Mouse (Mus musculus) T-helper 2 cell (primary cell): ENCODE results near the gene Ptpdc1.

Experiments
- in situ Hi-C: fragments of 300-600 bp; cut with MboI, MseI; formaldehyde crosslinking; loops from one replicate; pipeline ENCODE4 v1.15.1; 2025; ENCODE audit warnings: high pct_unique_total_duplicates

The Ptpdc1 gene

DNA sequence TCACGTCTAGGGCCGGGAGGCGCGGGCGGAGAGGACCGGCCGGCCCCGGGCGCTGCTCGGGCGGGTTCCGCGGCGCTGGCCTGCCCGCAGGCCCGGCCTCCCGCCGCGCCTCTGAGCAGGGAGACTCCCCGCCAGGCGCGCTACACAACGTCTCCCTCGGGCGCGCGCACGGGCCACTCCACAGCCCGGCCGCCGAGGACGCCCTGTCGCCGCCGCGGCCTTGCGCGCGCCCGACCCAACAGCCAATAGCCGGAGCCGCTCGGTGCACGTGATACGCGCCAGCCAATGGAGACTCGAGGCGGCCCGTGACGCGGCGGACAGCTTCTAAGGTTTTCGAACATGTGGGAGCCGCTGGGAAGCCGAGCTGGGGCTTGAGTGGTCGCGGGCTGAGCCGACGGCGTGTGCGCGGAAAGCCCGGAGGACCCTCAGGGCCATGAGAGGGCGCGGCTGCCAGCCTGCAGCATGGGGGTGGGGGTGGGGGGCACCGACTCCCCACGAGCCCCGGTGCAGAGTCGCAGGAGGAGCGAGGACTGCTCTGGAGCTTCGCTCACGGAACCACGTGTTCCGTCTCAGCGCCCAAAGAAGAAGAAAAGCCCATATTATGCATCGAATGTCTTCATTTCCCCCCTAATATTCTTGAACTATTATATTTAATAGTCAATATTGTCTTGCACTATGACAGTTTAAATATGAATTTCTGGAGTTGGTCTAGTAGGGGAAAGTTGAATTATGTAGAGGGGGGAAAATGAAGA, at the start of gene Ptpdc1:
Gene Ptpdc1 (minus strand): TSS at position 232 of the 752 bp plus-strand sequence.
- in situ Hi-C loops = no loop called here

DNA sequence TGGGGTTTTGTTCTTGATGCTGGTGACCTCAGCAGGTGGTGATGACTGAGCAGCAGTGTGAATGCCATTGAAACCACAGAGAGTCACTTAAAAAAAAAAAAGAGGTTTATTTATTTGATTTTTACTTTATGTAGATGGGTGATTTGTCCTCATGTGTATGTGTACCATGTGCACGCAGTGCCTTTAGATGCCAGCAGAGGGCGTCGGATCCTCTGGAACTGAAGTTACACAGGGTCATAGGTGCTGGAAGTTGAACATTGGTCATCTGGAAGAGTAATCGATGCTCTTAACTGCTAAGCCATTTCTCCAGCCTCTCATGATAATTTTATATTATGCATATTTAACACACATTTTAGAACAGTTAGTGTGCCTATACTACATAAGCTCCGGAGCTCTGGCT, 49.1 kb upstream of the Ptpdc1 start:
- in situ Hi-C loops = loop anchor here (25.0 kb wide), 1 partner anchor 338 kb away; no protein-coding TSS in a partner anchor

DNA sequence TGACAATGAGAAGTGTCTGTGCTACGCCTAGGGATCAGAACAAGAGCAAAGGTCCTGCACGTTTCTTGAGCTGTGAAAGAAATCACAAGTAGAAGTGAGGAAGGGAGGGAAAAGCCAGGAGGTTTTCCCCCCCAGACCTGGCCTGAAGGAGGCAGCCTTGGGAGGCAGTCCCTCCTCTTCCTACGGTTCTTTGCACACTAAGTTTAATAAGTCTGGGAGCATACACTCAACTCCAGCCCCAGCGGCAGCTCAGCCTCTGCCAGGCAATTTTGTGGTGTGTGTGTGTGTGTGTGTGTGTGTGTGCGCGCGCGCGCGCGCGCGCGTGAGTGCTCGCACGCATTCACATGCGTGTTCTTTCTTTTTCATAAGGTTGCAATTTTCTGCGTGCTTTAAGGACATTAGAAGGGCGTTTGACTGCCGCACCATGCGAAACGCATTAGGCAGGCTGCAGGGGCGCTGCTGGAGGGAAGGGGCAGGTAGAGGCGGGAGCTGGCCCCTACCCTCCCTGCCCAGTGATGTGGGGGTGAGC, 46.9 kb upstream of the Ptpdc1 start:
- in situ Hi-C loops = loop anchor here (25.0 kb wide), 1 partner anchor 340 kb away; no protein-coding TSS in a partner anchor

DNA sequence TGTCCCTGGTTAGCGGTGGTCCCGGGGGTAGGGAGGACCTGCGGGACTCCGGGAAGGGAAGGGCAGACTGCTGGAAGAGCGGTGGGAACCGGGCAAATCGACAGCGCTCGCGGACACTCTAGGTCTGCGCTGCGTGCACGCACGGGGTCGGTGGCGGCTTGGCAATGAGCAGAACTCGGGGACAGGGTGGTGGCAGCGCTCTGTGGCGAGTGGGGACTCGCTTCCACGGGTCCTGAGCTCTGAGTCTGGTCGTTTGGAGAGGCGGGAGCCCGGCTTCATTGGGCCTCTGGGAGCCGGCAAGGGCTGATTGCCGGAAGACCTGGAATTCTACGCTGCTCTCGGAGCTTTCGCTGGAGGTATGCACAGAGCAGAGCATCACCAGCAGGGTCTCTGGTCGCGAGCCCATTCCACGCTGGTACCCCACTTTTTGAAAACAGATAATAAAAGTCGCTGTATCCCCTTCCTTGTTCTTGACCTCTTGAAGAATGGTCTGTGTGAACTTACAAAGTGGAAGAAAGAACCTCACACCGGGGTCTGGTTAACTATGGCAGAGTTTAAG, 43.6 kb upstream of the Ptpdc1 start:
- in situ Hi-C loops = loop anchor here (25.0 kb wide), 1 partner anchor 343 kb away; no protein-coding TSS in a partner anchor

DNA sequence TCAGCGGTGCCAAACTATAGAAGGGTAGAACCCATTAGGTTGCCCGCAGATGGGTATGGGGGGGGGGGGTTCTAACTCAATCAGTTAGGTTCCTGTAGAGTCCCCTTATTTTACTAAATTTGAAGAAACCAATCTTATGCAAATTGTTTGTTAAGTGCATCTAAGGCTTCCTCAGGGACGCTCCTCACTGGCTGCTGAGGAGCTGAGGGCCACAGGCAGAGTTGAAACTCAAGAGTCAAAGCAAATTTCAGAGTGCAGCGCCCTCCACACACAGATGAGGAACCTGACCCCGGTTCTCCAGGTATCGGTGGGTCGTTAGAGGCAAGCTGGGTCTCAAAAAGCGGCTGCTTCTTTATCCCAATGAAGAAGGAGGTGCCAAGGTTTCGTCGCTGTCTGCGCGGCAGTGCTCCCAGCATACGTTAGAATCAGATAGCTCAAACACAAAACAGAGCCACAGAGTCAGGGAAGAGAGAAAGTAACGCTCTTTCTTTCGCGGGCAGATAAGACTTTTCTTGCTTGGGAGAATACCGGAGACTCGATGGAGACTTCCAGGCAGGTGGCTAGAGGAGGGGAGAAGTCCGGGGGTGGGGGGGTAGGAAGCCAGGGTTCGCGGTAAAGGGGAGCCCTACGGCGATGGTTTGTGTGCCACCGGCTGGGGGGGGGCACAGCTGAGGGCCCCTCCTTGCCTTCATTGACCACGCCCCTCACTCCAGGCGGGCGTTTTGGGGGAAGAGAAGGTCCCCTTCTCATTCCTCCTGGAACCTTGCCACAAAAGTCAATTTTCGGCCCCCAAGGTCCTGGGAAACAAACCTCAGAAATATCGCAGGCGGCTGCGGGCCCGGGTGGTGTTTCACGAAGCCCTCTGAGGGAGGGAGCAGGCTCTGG, 42.9 kb upstream of the Ptpdc1 start:
- in situ Hi-C loops = loop anchor here (25.0 kb wide), 1 partner anchor 344 kb away; no protein-coding TSS in a partner anchor

DNA sequence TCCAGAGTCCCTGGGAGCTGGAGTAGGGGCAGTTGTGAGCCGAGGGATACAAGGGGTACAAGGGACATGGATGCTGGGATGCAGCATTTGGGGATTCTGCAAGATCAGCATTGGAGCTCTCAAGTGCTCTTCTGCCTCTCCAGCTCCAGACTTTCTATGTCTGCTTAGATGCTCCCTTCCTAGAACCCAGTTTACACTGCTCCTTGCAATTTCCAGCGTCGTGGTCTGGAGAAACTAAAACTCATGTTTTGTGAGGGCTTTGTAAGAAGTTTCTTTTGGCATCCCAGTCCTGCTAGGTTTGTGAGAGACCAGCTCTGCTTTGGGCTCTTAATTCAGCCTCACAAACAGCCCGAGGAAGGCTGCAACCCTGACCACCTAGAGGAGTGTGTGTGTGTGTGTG, 42.0 kb upstream of the Ptpdc1 start:
- in situ Hi-C loops = loop anchor here (25.0 kb wide), 1 partner anchor 345 kb away; no protein-coding TSS in a partner anchor

DNA sequence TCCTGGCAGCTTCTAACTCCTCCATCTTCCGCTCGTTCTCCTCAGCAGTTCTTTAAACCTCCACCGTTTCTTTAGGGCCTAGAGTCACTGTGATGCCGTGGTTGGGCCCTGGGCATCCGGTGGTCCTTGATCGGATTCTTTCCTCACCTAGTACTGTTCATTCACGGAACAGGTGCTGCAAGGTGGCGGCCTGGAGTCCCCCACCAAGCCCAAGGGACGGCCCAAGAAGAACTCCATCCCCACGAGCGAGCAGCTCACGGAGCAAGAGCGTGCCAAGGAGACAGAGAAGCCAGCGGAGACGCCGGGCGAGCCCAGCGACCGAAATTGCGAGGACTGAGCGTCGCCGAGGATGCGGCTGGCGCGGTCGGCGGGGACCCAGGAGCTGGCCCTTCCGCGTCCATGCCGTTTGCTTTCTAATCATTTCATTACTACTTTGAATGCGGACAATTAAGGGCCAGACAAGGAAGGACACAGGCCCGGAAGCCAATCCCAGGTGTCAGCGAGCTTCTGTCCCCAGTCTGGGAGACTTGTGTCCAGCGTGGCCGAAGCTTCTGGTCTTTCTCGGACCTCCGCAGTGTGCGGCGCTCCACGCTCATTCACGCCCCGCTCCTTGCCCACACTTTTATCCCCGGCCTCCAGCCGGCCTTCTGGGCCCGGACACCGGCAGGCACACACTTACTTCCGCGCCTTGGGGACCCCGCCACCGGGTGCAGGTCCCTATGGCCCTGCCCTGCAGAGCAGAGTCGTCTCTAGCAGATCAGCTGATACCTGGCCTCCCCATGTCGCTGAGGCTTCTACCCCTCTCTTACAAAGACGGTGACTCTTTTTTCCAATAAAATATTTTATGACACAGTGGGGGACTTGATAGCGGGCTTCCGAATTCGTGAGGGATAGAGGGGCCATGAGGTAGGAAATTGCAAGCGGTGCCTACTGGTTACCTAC, 40.5 kb upstream of the Ptpdc1 start:
- in situ Hi-C loops = loop anchor here (25.0 kb wide), 1 partner anchor 346 kb away; no protein-coding TSS in a partner anchor

DNA sequence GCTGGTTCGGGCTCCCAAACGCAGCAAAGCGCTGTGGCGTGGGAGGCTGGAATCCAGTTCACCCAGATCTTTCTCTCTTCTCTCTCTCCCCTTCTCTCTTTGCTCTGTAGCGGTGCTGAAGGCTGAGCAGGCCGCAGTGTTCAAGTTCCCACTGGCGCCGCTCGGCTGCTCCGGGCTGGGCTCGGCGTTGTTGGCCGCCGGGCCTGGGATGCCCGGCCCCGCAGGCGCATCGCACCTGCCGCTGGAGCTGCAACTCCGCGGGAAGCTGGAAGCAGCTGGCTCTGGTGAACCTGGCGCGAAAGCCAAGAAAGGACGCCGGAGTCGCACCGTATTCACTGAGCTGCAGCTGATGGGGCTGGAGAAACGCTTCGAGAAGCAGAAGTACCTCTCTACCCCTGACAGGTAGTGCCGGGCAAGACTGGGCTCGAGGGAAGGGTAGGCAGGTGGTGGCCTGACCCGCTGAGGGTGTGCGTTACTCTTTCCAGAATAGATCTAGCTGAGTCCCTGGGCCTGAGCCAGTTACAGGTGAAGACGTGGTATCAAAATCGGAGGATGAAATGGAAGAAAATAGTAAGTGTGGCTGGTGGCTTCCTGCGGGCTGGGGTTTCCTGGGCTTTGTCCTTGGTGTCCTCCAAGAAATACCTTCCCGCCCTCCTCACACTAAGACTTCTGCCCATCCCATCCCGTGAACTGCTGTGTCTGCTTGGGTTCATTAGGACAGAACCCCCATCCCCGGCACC, 39.6 kb upstream of the Ptpdc1 start:
- in situ Hi-C loops = loop anchor here (25.0 kb wide), 1 partner anchor 347 kb away; no protein-coding TSS in a partner anchor

DNA sequence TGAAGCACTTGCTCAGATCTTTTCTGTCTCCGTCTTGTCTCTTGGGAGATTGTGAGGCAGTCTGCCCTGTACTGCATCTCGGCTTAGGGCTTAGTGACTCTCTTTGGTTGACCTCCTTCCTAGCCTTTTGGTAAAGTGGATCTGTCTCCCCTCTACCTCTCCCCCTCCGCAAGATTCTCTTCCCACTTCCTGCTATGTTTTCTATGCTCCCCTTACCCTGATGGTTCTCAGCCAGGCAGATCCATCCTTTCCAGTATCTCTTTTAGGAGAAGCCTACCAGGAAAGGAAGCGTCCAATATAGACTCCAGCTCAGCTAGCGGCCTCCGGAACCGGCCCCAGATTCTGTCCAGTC, 38.5 kb upstream of the Ptpdc1 start:
- in situ Hi-C loops = loop anchor here (25.0 kb wide), 1 partner anchor 348 kb away; no protein-coding TSS in a partner anchor

DNA sequence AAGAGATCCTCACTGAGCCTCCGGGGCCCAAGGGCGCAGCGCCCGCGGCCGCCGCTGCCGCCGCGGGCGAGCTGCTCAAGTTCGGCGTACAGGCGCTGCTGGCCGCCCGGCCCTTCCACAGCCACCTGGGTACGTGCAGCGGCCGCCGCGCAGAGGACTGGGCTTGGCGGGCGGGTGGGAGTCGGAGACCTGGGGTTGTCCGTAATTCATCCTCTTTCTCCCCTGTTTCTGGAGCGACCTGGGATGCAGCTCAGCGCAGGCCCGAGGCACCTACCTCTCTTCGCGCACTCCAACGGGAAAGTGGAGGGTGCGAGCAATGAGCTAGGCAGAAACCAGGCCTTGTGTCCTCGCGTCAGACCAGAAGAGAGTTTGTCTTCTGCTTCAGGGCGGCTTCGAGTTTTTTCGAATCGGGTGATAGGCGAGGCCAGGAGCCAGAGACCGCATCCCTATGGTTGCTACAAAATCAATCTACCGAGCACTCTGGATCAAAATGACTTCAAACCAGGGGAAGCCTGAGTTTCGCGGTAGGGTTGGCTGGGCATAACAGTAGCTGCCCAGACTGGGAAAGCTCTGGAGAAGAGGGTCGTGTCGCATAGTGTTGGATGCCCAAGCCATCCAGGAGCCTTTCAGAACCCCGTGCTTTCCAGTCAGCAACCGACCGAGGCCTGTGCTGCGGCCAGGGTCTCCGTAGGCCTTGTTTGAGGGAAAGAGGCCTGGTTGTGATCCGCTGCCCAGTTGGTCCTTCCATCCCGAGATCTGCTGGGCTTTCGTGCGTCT, 37.9 kb upstream of the Ptpdc1 start:
- in situ Hi-C loops = loop anchor here (25.0 kb wide), 1 partner anchor 349 kb away; no protein-coding TSS in a partner anchor

DNA sequence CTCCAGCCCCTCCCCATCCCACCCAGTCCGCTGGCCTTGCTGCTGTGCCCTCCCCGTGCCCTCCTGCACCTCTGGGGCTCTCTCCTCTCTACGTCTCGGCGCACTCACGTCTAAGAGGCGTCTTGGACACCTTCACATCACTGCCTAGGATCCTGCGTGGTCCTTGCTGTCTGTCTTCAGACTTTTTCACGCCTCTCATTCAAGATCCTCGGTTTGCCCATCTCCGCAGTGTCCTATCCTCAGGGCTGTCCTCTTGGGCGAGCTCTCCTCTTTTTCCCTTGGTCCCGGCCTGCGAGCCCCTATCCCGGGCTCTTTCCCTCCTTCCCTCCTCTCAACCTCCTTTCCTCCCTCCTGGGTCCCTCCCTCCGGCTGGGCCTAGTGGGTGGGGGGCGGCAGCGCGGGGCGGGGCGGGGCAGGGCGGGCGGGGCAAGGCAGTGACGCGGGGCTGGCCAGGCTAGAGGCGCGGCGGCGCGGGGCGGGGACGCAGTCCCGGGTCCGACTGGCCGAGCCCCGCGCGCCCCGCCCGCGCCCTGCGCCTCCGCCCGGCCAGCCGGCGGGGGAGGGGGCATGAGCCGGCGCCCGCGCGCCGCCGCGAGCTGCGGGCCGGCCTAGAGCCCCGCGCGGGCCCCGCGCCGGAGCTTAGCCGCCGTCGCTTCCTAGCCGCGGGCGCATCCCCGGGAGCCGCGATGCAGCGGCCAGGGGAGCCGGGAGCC, 37.1 kb upstream of the Ptpdc1 start, which contains the start of gene Barx1:
Gene Barx1 (plus strand): TSS at position 568 of the 713 bp plus-strand sequence.
- in situ Hi-C loops = loop anchor here (25.0 kb wide), 1 partner anchor 350 kb away; no protein-coding TSS in a partner anchor

DNA sequence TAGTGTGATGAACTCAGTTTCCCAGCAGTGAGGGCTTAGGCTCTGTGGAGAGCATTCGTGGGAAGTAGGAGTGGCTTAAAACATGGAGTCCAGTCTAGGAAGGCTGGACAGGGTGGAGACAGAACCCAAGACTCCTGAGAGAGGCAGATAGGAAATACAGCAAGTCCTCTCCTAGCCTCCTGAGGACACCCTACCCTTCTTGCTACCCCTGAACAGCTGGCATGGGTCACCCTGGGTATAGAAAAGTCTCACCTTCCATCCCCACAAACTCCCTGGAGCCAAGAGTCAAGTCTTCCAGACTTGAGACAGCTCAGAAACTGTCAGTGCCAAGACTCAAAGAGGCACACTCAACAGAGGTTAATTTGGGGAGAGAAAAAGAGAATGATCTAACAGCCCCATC, 36.1 kb upstream of the Ptpdc1 start:
- in situ Hi-C loops = loop anchor here (25.0 kb wide), 1 partner anchor 351 kb away; no protein-coding TSS in a partner anchor

DNA sequence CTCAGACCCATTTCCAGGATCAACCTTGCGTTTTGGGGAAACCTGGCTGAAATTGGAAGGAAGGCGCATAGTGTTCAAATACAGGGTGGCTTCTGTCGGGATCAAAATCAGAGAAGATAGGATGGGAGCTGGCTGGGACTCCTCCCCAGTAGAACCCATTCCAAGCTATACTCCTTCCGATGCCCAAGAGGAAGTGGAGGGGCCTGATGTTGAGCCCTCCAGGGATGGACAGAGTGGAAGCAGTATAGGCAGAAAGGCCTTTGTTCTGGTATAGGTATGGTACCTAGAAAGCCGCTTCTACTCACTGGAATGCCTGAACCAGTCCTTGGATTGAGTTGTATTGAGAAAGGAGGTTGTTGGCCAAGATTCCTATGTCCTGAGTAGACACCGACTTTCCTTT, 35.3 kb upstream of the Ptpdc1 start:
- in situ Hi-C loops = loop anchor here (25.0 kb wide), 1 partner anchor 352 kb away; no protein-coding TSS in a partner anchor

DNA sequence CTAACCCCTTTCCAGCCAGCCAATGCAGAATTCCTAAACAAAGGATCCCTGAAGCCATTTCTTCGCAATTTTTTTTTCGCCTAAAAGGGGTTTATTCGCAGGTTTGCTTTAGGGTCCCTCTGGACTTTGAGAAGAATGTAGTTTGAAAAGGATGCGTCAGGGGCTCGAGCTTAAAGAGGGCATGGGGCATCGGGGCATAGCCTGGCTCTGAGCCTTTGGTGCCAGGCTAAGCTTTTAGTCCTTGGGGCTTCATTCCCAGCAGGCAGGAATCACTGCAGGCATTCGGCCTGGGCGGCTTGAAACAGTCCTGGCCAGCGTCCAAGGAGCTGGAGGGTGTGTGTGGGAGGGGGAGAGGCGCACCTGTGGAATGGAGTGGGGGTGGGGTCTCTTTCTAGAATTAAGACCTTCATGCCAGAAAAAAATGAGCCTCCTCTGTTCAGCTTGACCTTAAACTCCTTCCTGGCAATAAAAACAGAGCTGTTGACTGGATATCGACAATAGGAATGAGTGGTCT, 34.8 kb upstream of the Ptpdc1 start:
- in situ Hi-C loops = loop anchor here (25.0 kb wide), 1 partner anchor 352 kb away; no protein-coding TSS in a partner anchor

DNA sequence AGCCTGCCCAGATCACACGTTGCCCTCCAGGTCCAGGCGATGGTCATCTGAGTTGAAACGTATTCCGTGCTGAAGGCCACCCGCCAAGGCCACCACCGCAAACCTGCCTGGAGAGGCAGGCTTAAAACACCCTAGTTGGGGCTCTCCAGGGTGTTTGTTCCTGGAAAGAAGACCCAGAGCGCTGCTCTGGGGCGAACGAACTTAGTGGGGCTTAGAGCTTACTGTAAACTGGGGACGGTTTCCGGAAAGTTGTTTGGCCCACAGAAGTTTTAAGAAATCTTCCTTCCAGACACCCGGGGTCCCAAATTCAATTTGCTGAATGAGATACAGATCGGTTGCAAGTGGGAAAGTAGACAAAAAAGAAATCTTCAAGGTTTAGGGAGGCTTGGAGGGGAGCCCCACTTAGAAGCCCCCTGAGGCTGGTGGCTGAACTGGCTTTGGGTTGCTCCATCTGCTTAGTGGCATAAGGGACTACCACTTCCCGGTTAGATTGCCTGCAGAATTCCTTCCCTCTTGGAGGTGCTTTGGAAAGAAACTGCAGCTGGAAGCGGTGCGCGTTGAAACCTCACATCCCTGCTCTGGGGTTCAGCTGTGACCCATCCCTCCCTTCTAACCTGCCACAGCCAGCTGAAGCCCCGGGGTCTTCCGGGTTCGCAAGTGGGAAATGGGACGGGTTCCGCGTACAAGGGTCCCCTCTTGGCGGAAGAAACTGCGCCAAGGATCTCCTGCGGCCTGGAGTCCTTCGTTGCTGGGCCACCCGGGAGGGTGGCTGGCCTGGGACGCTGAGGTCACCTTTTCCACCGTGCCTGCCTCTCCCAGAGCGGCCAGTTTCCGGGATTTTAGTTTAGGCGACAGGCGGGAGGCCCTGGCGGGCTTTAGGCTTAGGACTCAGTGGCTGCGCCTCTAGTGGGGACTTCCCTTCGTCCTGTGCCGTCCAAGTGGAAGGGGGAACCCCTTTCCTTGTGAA, 34.1 kb upstream of the Ptpdc1 start:
- in situ Hi-C loops = loop anchor here (25.0 kb wide), 1 partner anchor 353 kb away; no protein-coding TSS in a partner anchor

DNA sequence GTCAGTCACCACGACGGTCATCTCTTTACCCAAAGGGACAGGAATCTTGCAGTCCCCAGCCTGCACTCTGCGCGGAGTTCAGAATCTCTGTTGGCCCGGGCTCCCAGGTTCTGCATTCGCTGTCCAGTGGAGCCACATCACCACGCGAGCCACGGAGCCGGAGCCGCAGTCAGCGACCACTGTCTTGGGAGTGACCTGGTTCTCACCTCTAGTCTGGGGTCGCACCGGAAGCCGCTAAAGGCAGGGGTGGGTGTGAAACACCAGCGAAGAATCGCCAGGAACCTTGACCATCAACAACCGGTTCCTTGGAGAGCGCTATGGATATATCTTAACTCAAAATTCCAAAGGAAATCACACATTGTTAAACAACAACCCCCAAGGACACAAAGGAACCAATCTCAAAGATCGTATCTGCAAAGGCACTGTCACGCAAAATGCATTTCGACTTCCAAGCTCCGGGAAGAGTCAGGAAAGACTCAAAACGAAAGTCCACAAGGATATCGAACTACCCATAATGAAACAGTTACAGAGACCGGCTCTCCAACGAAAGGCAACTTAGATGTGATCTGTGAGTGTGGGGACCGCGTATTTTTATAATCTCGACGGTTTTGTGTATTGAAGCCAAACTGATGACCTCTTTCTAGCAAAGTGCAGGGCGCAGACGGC, 33.3 kb upstream of the Ptpdc1 start:
- in situ Hi-C loops = loop anchor here (25.0 kb wide), 1 partner anchor 354 kb away; no protein-coding TSS in a partner anchor
